Mouse (Mus musculus) kidney, postnatal 0 days (tissue): Measurements from ENCODE around the gene Grap. TPM values are rescaled to one million over a fixed set of nuclear protein-coding genes. Genes with fewer than 3 reads are reported as not detected.

ENCODE experiments used
- ATAC-seq: fragments of 200-750 bp; cut with Nextera tagmentation; replicated peaks from 2 replicates; pipeline ENCODE4 v1.8.0; 2017; ENCODE audit warnings: low read depth, moderate number of reproducible peaks, moderate TSS enrichment, moderate library complexity; ENCODE audit not compliant: low FRiP score
- DNase-seq: peaks from one replicate; pipeline ENCODE4 v3.0.0-alpha.2; 2016; ENCODE audit warnings: low spot score
- H3K27ac ChIP-seq: fragments of 300-500 bp; sonication (generic); 2 replicates; pipeline ENCODE4 v1.5.1; 2014; ENCODE audit warnings: mild to moderate bottlenecking
- H3K27me3 ChIP-seq: fragments of 300-500 bp; sonication (generic); 2 replicates; pipeline ENCODE4 v1.6.1; 2014; ENCODE audit warnings: low read length, mixed read lengths; ENCODE audit not compliant: insufficient read depth
- H3K36me3 ChIP-seq: fragments of 300-500 bp; sonication (generic); 2 replicates; pipeline ENCODE4 v1.6.1; 2014; ENCODE audit warnings: low read length, mixed read lengths; ENCODE audit not compliant: insufficient read depth
- H3K4me1 ChIP-seq: fragments of 300-500 bp; sonication (generic); replicated peaks from 2 replicates; pipeline ENCODE4 v1.6.1; 2014; ENCODE audit warnings: antibody characterized with exemption, low read length, mixed read lengths; ENCODE audit not compliant: insufficient read depth
- H3K4me2 ChIP-seq: fragments of 300-500 bp; sonication (generic); 2 replicates; pipeline ENCODE4 v1.6.1; 2014; ENCODE audit warnings: mild to moderate bottlenecking, low read length, moderate library complexity, mixed read lengths
- H3K4me3 ChIP-seq: fragments of 300-500 bp; sonication (generic); replicated peaks from 2 replicates; pipeline ENCODE4 v1.5.1; 2014; ENCODE audit warnings: low read depth, low read length
- H3K9ac ChIP-seq: fragments of 300-500 bp; sonication (generic); 2 replicates; pipeline ENCODE4 v1.6.1; 2014; ENCODE audit warnings: low read depth, low read length
- H3K9me3 ChIP-seq: fragments of 300-500 bp; sonication (generic); replicated peaks from 2 replicates; pipeline ENCODE4 v1.6.1; 2016; ENCODE audit warnings: low read length, inconsistent platforms, mixed read lengths
- CTCF ChIP-seq: IDR thresholded peaks from 2 replicates; pipeline ENCODE4 v1.5.1; 2016; ENCODE audit warnings: antibody characterized with exemption, low read depth, mild to moderate bottlenecking, moderate library complexity
- WGBS: fragments of 180-500 bp; shearing (Covaris S2); extraction: QIAGEN DNeasy Blood & Tissue Kit; methylation state at CpG from one replicate; pipeline ENCODE4 v1.1.7; 2014; 5-methylcytosine and 5-hydroxymethylcytosine counted together
- polyA plus RNA-seq: library from polyadenylated mRNA; unstranded; fragments of >200 nt; fragmentation: Nextera tagmentation; extraction: Ambion mirVana; gene quantifications from 2 replicates; pipeline ENCODE4 v1.2.1, GENCODE M21; 2015

The Grap gene
- polyA plus RNA-seq, 1 experiment from 2014 or later, result 8.2 TPM

- Histone ChIP-seq H3K36me3 (no peaks in the 10 kb centered on the region), H3K4me1 (no peaks in the 10 kb centered on the region), H3K9ac (no peak overlapping the region), H3K27me3 (no peaks in the 10 kb centered on the region), H3K4me2 (no peak overlapping the region), H3K4me3 (no peak overlapping the region), H3K27ac (no peak overlapping the region), H3K9me3 (no peaks in the 10 kb centered on the region)
- ATAC-seq (no peak), DNase-seq (peak; percentile 57)
- WGBS, result 65% methylated on average over 11 of the region's 11 CpGs
- no peak for TF ChIP-seq CTCF
Observed at GRCm38 (mm10) chr11:61644576-61645326, 8.3 kb upstream of the Grap start.

GRCm38 (mm10) chr11:61645357-61645857 lies 7.7 kb upstream of the Grap start:
- 79% methylated on average over 5 of the region's 5 CpGs for WGBS
- no peaks in the 10 kb centered on the region for H3K4me1 ChIP-seq
- H3K27me3 ChIP-seq, result no peaks in the 10 kb centered on the region
- H3K4me2 ChIP-seq, result no peak overlapping the region
- no peaks in the 10 kb centered on the region for H3K36me3 ChIP-seq
- DNase-seq, result no peak
- no peaks in the 10 kb centered on the region for H3K9me3 ChIP-seq
- ATAC-seq, result no peak
- H3K4me3 ChIP-seq, result no peak overlapping the region
- H3K9ac ChIP-seq, result no peak overlapping the region
- no peak overlapping the region for H3K27ac ChIP-seq
- TF ChIP-seq CTCF, result no peak

- no peak for TF ChIP-seq CTCF
- DNase-seq (no peak), ATAC-seq (no peak)
- WGBS, result 58% methylated on average over 2 of the region's 2 CpGs
- Histone ChIP-seq H3K4me2 (no peak overlapping the region), H3K4me3 (no peak overlapping the region), H3K9ac (no peak overlapping the region), H3K9me3 (no peaks in the 10 kb centered on the region), H3K27me3 (no peaks in the 10 kb centered on the region), H3K27ac (no peak overlapping the region), H3K36me3 (no peaks in the 10 kb centered on the region), H3K4me1 (no peaks in the 10 kb centered on the region)
Observed at GRCm38 (mm10) chr11:61646499-61647039, 6.5 kb upstream of the Grap start.

- 68% methylated on average over 10 of the region's 10 CpGs for WGBS
- DNase-seq, result no peak
- no peak for ATAC-seq
Observed at GRCm38 (mm10) chr11:61647110-61647910, 5.8 kb upstream of the Grap start.

GRCm38 (mm10) chr11:61647956-61648748 lies 4.9 kb upstream of the Grap start:
- 0 out of 2 replicates have a peak, but pooled peaks have one; percentile 21 for ATAC-seq
- no peaks in the 10 kb centered on the region for H3K27me3 ChIP-seq
- H3K36me3 ChIP-seq, result no peaks in the 10 kb centered on the region
- H3K27ac ChIP-seq, result no peak overlapping the region; the same call in 1 of the 2 replicates
- no peaks in the 10 kb centered on the region for H3K9me3 ChIP-seq
- no peak overlapping the region for H3K4me2 ChIP-seq
- WGBS, result 40% methylated on average over 6 of the region's 6 CpGs
- DNase-seq, result no peak
- no peak overlapping the region for H3K4me3 ChIP-seq
- TF ChIP-seq CTCF, result no peak
- no peaks in the 10 kb centered on the region for H3K4me1 ChIP-seq
- no peak overlapping the region for H3K9ac ChIP-seq

More at GRCm38 (mm10) chr11:61647110-61647910, 5.8 kb upstream of the Grap start:
- Histone ChIP-seq H3K36me3 (no peaks in the 10 kb centered on the region), H3K27ac (no peak overlapping the region), H3K9ac (no peak overlapping the region), H3K9me3 (no peaks in the 10 kb centered on the region), H3K27me3 (no peaks in the 10 kb centered on the region), H3K4me2 (no peak overlapping the region), H3K4me3 (no peak overlapping the region), H3K4me1 (no peaks in the 10 kb centered on the region)
- no peak for TF ChIP-seq CTCF
